Mouse (Mus musculus) splenic B cell, adult 2 months (primary cell): ENCODE measurements around the gene Ern1.

Experiments used
- DNase-seq: peaks from one replicate; pipeline ENCODE4 v3.0.0-alpha.2; 2011; ENCODE audit warnings: low read depth, low spot score
- H3K27me3 ChIP-seq: 2 replicates; pipeline ENCODE4 v1.6.1; 2012; ENCODE audit warnings: mild to moderate bottlenecking, low read length, moderate library complexity, mixed read lengths; ENCODE audit not compliant: control insufficient read depth, poor library complexity, insufficient read depth, severe bottlenecking
- H3K36me3 ChIP-seq: 2 replicates; pipeline ENCODE4 v1.6.1; 2012; ENCODE audit warnings: mild to moderate bottlenecking, low read length, moderate library complexity, mixed read lengths; ENCODE audit not compliant: control insufficient read depth, poor library complexity, insufficient read depth, severe bottlenecking

Gene Ern1

GRCm38 (mm10) chr11:106353188-106353587, 134.5 kb downstream of the Ern1 start, which contains the start of gene Scn4a:
TSS of gene Scn4a (minus strand) at chr11:106353288.
- Histone ChIP-seq H3K27me3 (no peaks in the 10 kb centered on the region), H3K36me3 (no peaks in the 10 kb centered on the region)
- no peak for DNase-seq

GRCm38 (mm10) chr11:106351941-106352340, 135.7 kb downstream of the Ern1 start:
- Histone ChIP-seq H3K27me3 (no peaks in the 10 kb centered on the region), H3K36me3 (no peaks in the 10 kb centered on the region)
- DNase-seq: no peak

- no peak for DNase-seq
- no peaks in the 10 kb centered on the region for H3K36me3 ChIP-seq
- no peaks in the 10 kb centered on the region for H3K27me3 ChIP-seq
These were observed 136.4 kb downstream of the Ern1 start for GRCm38 (mm10) chr11:106351253-106351652.

- no peak for DNase-seq
- H3K27me3 ChIP-seq: no peaks in the 10 kb centered on the region
- H3K36me3 ChIP-seq: no peaks in the 10 kb centered on the region
These were observed 136.8 kb downstream of the Ern1 start for GRCm38 (mm10) chr11:106350853-106351252.

- H3K36me3 ChIP-seq: no peaks in the 10 kb centered on the region
- no peaks in the 10 kb centered on the region for H3K27me3 ChIP-seq
- no peak for DNase-seq
These were observed 137.9 kb downstream of the Ern1 start for GRCm38 (mm10) chr11:106349772-106350171.

GRCm38 (mm10) chr11:106344910-106345309, 142.7 kb downstream of the Ern1 start:
- DNase-seq: no peak
- Histone ChIP-seq H3K27me3 (no peaks in the 10 kb centered on the region), H3K36me3 (no peaks in the 10 kb centered on the region)
